Mouse (Mus musculus) layer of hippocampus, adult 6 months (tissue): ENCODE measurements around the gene Speer4f2. TPM values are rescaled to one million over a fixed set of nuclear protein-coding genes. Genes with fewer than 3 reads are reported as not detected.

Experiments used
- long read RNA-seq, 2 experiments: library from polyadenylated mRNA; unstranded; transcript quantifications; one replicate each; pipeline ENCODE4 v2.0.0; 2019 to 2020
- polyA plus RNA-seq: library from polyadenylated mRNA; unstranded; fragments of <200 nt; fragmentation: Nextera tagmentation; gene quantifications from 2 replicates; pipeline ENCODE4 v1.2.3, GENCODE M21; 2021

Gene Speer4f2
- polyA plus RNA-seq = not detected in 2 replicates
- long read RNA-seq, experiment 1 = 0 reads
- long read RNA-seq, experiment 2 = 0 reads

DNA sequence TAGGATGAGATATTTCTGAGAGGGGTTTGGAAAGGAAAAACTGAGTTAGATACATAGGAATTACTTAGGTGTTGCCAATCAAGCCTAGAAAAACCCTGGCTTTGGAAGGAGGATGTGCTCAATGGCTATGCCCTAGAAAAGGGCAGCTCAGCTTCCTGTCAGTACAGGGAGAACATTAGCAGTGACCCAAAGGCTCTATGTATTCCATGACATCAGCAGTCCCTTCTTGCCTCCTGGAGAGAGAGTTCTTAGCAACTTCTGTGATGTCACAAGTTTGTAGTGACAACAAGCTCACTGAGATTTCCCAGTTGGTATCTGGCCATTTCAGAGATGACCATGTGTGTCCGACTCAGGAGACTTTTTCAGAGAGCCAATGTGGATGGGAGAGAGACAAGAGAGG lies at the start of gene Speer4f2:
Gene Speer4f2, plus strand, starts transcription at position 301 of the 400 bp plus-strand sequence.

Other genes starting within 250 kb of the Speer4f2 start
- not detected in 2 replicates for gene Speer4f1, start 102.9 kb downstream of the Speer4f2 start, polyA plus RNA-seq
- 12.2 and 15.6 TPM in 2 replicates for gene Sema3c, start 201.1 kb downstream of the Speer4f2 start, polyA plus RNA-seq